Mouse (Mus musculus): Measurements from ENCODE around the gene Lgals12.

The Lgals12 gene

DNA sequence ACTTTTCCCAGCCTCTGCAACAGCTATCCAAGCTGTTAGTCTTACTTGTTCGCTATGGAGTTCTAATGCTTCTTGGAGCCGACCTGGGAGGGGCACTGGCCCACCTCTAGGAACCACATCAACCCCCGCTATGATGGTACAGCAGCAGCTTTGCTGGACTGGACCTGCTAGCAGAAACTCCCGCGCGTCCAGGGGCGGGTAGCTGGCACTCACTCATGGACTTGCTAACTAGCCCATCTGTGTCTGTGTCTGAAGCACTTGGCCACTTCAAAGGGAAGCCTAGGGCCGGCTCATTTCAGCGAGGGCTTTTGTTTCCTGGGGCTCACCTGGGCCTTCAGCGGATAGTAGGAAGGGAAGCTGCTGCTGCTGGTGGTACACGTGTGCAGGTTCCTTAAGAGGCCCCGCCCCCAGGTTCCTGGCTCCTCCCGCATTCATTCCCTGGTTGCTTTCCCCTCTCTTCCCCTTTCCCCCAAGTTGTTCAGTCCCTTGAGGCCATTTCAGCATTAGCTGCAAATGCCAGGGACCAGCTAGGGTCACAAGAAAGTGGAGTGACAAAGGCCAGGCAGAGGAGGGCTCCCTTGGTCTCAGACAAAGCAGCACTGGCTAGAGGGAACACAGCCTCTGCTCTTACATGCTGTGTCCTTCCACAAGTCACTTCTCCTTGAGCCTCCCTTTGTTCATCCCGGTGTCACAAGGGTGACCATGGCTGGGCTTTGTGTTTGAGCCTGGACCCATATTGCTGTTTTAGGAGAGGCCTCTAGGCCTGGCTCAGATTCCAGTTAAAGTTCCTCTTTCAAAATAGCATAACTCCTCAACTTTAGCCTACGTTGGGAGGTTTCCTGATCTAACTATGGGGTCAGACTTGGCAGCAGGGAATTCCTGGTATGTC is at the start of gene Lgals12:
Gene Lgals12, minus strand, starts transcription at position 393 of the 889 bp plus-strand sequence.
- peak; percentile 39 for DNase-seq

DNA sequence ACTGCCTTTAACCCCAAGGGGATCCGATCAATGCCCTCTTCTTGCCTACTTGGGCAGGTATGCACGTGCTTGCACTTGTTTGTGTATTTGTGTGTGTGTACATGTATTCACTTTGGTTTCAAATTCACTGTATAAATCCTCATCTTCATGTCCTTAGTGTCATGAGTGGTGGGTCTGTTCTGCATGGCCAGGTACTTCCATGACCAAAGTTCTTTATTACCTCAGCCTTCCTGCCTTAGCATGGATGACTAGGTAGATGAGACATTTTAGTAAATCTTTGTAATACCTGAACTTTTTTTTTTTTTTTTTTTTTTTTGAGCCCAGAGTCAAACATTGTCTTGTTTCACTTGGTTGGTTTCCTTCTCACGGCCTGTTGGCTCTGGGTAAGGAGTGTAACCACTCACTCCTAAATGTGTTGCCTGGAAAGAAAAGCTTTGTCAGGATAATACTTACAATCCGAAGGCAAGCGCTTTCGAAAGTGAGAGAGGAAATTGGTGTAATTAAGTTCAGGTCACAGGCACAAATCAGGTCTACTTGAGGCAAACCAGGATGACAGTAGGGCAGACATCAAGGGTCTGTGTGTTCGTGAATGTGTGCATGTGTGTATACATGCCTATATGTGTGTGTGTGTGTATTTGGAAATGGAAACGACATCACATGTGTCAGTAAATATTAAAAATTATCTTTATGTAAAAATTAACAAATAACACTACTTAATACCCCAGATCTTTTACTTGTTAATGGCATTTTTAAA is 42.1 kb upstream of the Lgals12 start:
- DNase-seq: no peak

DNA sequence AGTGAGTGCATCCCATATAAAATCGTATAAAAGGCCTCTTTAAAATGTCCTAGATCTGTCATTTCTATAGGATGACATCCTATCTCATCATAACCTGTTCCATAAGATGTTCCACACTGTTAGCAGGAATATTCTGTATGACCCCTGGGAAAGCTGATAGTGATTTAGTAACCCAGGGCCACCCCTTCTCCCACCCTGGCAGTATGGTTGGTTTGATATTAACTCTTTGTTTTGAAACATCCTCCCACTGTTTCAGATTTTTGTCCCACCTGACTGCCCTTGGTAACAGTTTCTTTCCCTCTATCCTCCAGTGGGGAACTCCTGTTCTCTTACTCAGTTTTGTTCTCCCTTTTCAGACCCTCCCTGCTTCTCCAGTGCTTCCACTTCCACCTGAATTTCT is 26.8 kb upstream of the Lgals12 start:
- DNase-seq: no peak

DNA sequence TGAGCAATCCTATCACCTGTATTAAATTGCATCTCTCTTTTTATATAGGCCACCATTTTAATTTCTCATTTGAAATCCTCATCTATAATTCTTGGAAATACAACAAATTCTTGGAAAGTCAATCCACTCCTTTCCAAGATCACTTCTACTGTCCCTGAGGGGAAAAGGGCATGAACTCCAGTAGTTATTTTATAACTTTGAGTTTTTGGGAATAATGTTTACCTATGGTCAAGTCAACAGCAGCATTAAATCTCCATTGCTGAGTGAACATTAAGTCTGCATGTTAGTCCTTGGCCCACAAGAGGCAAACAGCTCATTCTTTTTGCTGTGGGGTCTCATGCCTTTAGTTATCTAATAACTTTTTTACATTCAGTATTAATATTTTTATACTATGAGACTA is 26.0 kb upstream of the Lgals12 start:
- DNase-seq: no peak

DNA sequence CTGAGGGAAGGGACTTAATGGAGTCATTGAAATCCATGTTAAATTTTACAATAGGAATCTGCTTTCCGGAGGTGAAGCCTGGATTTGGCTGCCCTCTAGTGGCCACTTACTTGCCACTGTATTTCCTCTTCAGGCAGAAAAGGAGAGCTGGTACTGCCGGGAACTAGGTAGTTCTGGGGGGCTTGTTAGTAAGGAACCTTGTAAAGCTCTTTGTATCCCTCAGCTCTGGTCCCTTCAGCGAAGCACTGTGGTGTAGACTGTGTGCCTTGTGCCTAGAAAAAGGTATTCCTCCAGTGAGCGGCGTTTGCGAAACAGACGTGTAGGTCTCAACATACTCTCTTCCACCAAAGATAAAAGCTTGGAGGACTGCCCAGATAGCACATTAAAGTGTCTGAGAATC is 10.7 kb upstream of the Lgals12 start:
- peak; percentile 77 for DNase-seq

DNA sequence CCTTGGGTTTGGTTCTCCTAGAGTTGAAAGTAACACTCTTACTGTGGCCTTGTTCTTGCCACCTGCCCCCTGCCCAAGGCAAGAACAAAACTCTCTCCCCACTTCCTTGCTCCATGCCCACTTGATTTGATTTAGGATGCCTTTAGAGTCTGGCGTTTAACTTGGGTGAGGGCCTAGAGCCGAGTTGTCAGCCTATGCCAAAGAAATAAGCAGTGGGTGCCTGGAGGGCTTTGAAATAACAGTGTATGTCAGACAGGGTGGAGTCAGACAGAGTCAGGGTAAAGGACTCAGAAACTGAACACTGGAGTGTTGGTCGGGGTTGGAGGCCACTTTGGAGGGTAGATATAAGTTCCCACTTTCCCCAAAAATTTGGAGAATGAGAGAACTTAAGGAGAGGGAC is 10.1 kb upstream of the Lgals12 start:
- no peak for DNase-seq

DNA sequence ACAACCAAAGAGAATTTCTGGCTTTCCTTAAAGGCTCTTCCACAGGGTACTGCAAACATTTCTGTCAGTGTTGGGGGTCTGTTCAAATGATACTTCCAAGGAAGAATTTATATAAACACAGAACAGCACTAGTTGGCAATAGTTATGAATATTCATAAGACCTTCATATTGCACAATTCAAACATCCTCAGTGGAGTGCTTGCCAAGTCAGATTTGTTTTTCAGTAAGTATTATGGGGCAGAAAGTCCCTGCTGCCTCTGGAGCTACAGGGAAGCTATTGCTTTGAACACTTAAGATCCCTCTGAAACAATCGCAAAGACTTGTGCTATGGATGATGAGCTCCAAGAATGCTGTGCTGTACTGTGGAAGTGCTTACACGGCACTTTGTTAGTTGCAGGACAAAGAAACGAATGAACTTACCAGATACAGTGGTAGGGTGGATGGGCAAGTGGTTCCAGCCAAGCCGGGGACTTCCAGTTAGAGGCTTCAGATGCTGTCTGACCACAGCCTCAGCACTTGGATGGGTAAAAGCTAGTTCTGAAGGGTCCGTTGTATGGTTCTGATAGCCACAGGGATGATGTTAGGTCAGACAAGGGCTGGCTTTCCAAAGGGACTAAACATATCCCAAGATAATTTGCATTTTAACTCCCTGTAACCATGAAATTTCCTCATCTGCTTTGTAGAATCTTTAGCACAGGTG is 9.4 kb upstream of the Lgals12 start:
- DNase-seq: no peak

DNA sequence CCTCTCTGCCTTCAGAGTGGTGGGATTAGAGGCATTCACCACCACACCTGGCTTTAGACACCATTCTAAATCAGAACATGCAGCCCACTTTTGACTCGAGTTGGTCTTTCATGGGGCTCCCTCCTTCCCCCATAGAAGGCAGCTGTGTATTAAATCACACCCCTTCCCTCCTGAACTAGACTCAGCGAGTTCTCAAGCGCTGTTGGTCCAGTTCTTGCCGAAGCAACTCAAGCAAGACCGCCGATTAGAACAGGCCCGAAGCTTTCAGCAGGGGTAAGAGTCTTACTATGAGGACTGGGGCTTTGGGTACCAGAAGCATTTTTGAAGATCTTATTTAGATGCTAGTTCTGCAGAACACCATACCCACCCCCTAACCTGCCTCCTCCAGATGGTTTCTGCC is 6.2 kb upstream of the Lgals12 start:
- no peak for DNase-seq

DNA sequence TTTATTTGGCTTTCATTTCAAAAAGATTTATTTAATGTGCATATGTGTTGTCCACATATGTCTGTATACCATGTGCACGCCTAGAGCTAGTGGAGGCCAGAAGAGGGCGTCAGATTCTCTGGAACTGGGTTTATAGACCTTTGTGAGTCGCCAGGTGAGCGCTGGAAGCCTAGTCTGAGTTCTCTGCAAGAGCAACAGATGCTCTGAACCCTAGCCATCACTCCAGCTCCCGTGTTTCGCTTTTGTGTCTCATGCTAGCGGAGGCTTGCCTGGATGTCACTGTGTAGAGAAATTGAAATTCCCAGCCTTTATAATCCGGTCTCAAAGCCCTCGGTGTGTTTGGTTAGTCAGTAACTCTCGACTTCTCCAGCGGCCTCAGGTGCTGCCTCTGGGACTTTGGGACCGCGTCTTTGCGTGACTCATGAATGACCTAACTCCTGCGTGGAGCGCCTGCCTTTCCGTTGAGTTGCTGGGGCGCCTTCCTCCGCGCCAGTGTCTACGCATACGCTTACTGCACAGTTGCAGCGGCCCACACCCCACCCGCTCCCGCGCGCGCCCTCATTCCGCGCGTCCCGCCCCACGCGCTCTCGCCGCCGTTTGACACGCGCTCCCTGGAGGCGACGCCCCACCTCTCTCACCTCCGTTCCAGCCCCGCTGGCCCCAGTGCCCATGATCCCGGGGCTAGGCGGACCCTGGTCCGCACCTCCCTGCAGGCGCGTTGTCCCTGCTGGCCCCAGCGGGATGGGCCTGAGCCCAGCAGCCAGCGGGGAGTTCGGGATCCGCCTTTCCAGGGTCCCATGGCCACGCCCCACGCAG is 5.2 kb upstream of the Lgals12 start, which contains the start of gene Hrasls5:
Gene Hrasls5, plus strand, starts transcription at position 600 of the 816 bp plus-strand sequence.
- peak; percentile 57 for DNase-seq

DNA sequence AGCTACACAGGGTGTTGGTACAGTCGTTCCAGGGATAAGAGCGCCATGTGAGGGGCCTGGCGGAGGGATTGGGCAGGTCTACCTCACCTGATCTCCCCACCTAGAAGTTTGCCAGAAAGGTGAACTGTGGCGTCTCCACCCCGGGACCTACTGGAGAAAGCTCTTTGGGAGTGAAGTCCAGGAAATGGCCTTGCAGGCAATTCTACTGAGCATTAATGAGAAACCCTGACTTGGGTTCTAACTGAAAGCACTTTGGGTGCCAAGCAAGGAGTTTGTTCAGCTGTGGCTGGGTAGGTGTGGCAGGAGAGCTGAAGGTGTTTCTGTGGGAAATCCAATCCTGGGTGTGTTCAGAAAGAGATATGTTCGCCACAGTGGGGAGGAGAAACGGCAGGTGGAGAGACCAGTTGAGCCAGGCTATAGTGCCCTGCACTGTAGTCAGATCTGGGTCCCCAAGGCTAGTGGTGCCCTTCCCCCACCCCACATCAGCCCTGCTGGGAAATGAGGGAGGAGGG is 753 bp upstream of the Lgals12 start:
- no peak for DNase-seq

DNA sequence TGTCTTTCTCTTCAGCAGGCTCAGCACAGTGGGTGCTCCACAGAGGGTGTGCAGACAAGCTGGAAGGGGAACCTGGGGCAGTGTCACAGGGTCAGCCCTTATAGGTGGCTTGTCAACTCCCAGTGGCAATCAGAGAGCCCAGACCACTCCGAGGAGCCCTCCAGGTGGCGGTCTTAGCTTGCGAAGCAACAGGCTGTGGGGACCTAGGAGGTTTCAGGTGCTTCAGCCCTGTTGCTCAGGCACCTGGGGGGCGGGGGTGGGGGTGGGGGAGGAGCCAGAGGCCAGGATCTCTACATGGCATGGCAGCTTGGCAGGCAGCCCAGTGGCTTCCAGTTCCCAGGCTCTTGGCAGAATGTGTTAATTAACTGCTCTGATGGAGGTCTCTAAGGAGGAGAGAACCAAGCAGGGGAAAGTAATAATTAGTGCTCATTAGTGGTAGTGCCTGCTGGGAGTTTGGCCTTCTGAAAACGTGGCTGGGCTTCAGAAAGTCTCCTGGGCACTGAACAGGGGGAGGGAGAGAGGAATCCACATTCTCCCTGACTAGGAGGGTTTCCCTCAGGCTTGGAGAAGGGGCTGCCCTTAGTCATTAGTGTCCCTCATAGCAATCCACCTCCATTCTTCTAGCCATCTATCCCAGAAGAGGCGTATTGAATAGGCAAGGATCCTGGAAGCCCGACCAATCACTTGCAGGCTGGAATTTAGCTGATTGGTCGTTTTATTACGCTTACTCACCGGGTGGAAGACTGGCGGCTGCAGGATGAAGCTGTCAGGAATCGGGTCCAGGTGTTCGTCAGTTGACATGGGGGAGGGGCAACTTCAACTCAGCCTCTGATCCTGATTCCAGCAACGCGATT is 836 bp downstream of the Lgals12 start:
- peak; percentile 78 for DNase-seq

DNA sequence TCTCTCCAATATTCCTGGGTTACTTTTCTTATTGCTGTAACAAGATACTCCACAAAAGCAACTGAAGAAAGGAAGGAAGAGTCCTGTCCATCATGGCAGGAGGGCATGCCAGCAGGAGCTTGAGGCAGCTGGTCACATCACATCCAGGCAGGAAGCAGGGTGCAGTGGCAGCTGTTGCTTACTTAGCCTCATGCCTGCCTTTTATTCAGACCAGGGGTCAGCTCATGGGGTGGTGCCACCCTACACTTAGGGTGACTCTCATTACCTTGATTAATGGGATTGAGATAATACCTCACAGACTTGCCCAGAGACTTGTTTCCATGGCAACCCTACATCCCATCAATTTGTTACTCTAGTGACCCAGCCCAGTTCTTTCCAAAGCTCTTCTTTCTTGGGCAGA is 2.0 kb downstream of the Lgals12 start:
- DNase-seq: no peak

DNA sequence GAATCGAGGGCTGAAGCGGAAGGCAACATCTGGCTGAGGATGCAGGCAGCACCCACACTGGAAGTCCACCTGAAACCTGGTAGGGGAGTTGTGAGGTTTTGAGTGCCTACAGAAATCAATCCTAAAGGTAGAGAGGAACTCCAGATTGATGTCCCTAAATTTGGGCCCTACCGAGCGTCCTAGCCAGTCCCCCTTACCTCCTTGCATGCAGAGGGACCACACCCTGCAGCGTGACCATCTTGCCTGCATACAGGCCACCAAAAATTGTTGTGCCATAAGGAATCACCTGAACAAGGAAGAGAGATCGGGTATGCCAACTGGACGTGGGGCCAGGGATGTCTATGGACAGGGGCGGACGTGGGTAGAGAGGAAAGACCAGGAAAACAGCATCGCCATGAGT is 2.9 kb downstream of the Lgals12 start:
- DNase-seq: no peak

DNA sequence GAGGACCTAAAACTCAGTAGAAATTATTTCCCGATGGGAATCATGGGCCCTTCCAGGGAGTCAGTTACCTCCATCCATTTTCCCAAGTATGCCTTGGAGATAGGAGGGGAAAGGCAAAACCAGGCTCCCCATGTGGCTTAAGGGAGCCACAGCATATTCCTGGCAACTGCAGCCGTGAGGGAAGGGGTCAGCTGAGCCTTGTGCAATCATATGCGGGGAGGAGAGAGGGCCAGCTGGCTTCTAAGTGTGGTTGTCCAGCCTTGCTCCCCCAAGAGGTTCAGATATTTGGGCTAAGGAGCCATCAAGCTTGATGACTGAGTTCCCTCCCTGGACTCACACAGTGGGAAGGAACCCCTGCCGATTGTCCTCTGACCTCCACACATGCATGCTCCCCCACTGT is 5.4 kb downstream of the Lgals12 start:
- DNase-seq: no peak

DNA sequence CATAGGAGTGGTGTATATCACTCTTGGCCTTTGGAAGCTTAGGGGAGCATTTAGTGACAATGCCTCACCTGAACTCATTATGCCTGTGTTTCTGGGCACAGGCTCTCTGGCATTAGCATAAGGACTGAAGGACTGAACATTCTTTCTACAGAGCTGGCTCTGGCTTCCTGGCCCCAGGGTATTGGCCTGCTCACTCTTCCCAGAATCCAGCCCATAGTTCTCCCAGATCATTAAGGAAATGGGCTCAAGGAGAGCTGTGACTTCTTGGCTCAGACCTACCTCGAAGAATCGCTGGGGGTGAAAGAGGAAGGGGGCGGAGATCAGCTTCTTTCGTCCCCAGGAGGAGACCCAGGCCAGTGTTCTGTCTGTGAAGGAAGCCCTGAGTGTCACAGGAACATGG is 8.5 kb downstream of the Lgals12 start:
- DNase-seq: no peak

DNA sequence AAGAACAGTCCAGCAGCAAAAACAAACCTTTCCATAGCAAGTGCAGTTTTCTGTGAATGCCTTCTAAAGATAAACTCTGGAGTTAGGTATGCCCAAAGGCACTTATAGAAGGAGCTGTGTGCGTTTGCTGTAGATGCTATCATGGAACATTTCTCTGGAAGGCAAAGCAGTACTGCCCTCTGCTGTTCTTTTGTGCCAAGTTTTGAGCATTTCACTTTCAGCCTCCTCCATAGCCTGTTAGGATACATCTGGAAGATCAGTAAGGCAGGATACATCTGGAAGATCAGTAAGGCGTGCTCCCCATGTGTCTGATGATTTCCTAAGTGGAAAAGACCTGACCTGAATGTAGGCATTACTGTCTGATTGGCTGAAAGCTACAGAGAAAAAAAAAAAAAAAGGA is 11.5 kb downstream of the Lgals12 start:
- no peak for DNase-seq

DNA sequence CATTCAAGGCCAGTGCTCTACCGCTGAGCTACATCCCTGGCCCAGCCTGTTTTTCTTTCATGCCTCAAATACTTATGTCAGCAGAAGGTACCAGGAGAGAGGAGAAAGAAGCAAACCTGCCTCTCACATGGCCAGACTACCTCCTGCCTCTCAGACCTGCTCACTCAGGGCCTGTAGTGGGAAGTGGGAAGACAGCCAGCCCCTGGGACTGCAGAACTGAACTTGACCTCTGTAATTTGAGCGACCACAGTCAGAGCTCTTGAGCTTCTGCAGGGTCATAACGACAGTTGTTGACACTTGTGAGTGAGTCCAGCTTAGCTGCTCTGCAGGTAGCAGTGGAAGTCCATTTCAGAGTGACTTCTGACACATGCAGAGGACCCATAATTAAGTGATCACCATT is 15.0 kb downstream of the Lgals12 start:
- no peak for DNase-seq

DNA sequence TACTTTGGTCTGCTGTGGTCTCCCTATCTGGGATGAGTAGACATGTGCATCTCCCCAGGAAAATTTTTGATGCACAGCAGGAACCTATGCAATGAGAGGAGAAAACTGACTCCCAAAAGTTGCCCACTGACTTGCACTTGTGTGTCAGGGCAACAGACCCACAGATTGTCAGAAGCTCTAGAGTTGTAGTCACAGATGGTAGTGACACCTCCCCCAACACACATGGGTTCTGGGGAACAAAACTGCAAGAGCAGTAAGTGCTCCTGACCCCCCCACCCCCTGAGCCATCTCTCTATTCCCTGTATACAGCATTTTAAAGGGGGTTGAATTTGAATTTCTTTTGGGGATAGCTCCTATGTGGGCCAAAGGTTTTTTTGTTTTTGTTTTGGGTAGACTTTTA is 16.2 kb downstream of the Lgals12 start:
- no peak for DNase-seq

DNA sequence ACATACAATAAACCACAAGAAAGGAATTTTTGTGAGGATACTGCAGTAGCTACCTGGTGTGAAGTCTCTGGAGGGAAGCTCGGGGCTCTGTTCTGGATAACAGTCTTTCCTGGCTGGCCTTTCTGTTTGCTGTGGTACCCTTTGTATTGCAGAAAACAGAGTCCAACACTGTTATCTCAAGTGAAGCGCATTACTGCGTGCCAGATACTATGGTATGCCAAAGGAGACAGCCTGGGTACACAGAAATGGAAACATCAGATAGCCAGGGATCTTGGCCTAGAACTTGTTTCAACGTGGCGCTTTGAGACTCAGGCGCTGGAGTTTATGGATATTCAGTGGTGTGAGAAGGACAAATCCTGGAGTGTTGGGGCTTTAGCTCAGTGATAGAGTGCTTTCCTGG is 21.2 kb downstream of the Lgals12 start:
- no peak for DNase-seq

DNA sequence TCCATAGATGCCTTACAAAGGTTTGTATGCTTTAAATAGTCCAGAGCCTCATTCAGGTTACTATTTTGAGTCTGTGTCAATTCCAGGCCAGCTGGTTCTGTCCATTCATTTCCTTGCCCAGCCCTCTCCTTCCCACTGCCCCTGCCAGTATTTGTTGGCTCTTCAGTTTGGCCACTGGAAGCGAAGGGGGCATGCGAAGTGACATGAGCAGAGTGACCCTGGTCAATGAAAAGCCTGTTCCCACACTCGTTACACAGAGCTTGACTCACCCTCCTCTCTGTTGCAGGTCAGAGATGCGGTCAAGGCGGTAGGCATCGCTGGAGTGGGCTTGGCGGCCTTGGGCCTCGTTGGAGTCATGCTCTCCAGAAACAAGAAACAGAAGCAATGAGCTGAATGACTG is 21.7 kb downstream of the Lgals12 start:
- DNase-seq: no peak

DNA sequence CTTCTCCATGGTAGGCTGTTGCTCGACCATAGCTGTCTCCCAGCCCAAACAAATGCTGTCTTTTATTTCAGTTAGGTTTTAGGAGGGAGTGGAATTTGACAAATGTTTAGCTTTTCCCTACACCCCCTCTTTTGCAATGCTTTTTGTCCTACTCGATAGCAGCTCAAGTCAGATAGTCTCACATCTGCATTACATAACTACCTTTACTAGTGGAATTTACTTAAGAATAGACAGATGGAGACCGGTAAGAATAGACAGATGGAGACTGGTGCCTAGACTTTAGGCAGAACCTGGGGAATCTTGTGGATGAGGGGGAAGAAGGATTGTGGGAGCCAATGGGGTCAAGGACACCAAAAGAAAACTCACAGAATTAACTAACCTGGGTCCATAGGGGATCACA is 23.4 kb downstream of the Lgals12 start:
- DNase-seq: no peak

Data from right cerebral cortex, postnatal 4 days (tissue).